Mouse (Mus musculus): ENCODE data around the gene Irgq. TPM values are rescaled to one million over a fixed set of nuclear protein-coding genes. Genes with fewer than 3 reads are reported as not detected.
"Not testable (repeated sequence)": the region's sequence is repeated elsewhere in the genome, so short reads cannot be mapped to it uniquely, and the experiment has no call there.

The Irgq gene
- 21.5 and 27.0 TPM in 2 replicates for polyA plus RNA-seq (2014; fragmentation: Nextera tagmentation; extraction: Ambion mirVana)

- Histone ChIP-seq H3K27ac (ENCODE audit: low read depth, low read length) (peak within 1 kb of the TSS; percentile 90), H3K4me1 (ENCODE audit: control insufficient read depth, insufficient read depth, low read length) (peaks cover 33% of the 10 kb centered on the region), H3K9ac (replicated peaks; ENCODE audit: low read depth, low read length) (peak within 1 kb of the TSS; percentile 96), H3K36me3 (ENCODE audit: control insufficient read depth, insufficient read depth, low read length) (peaks cover 9% of the 10 kb centered on the region), H3K9me3 (ENCODE audit: control insufficient read depth, low read length) (no peaks in the 10 kb centered on the region), H3K4me3 (ENCODE audit: low read depth, low read length) (peak within 1 kb of the TSS; percentile 72), H3K4me2 (ENCODE audit: low read depth, low read length) (peak within 1 kb of the TSS; percentile 96), H3K27me3 (ENCODE audit: control insufficient read depth, insufficient read depth, low read length) (no peaks in the 10 kb centered on the region)
- WGBS = under 1% methylated on average over 44 of the region's 44 CpGs
- peak; percentile 95 for ATAC-seq (ENCODE audit: low read depth)
Observed at GRCm38 (mm10) chr7:24530062-24530931, at the start of gene Irgq. TSS of gene Irgq (plus strand) at chr7:24530689.

- Histone ChIP-seq H3K9me3 (ENCODE audit: control insufficient read depth, low read length) (no peaks in the 10 kb centered on the region), H3K4me1 (ENCODE audit: control insufficient read depth, insufficient read depth, low read length) (peaks cover 37% of the 10 kb centered on the region), H3K4me2 (ENCODE audit: low read depth, low read length) (peak overlapping the region; percentile 71), H3K4me3 (ENCODE audit: low read depth, low read length) (peak overlapping the region; percentile 68), H3K27ac (ENCODE audit: low read depth, low read length) (no peak overlapping the region; the same call in 1 of the 2 replicates), H3K27me3 (ENCODE audit: control insufficient read depth, insufficient read depth, low read length) (no peaks in the 10 kb centered on the region; the same call in 1 of the 2 replicates), H3K36me3 (ENCODE audit: control insufficient read depth, insufficient read depth, low read length) (no peaks in the 10 kb centered on the region), H3K9ac (replicated peaks; ENCODE audit: low read depth, low read length) (peak overlapping the region; percentile 92)
- whole genome bisulfite sequencing = 10% methylated on average over 14 of the region's 14 CpGs
- peak; percentile 61 for ATAC-seq (ENCODE audit: low read depth)
Observed at GRCm38 (mm10) chr7:24480986-24481473, 49.5 kb upstream of the Irgq start.

GRCm38 (mm10) chr7:24481474-24482207, 48.8 kb upstream of the Irgq start, which contains the start of gene Cadm4:
TSS of gene Cadm4 (plus strand) at chr7:24482023.
- ATAC-seq (ENCODE audit: low read depth) = peak; percentile 84
- H3K9ac ChIP-seq (replicated peaks; ENCODE audit: low read depth, low read length) = peak within 1 kb of the TSS; percentile 92
- peaks cover 43% of the 10 kb centered on the region for H3K4me1 ChIP-seq (ENCODE audit: control insufficient read depth, insufficient read depth, low read length)
- WGBS = 1% methylated on average over 59 of the region's 83 CpGs
- no peaks in the 10 kb centered on the region; the same call in 1 of the 2 replicates for H3K27me3 ChIP-seq (ENCODE audit: control insufficient read depth, insufficient read depth, low read length)
- no peaks in the 10 kb centered on the region for H3K36me3 ChIP-seq (ENCODE audit: control insufficient read depth, insufficient read depth, low read length)
- no peaks in the 10 kb centered on the region for H3K9me3 ChIP-seq (ENCODE audit: control insufficient read depth, low read length)
- peak within 1 kb of the TSS; percentile 68 for H3K4me3 ChIP-seq (ENCODE audit: low read depth, low read length)
- H3K4me2 ChIP-seq (ENCODE audit: low read depth, low read length) = peak within 1 kb of the TSS; percentile 71
- H3K27ac ChIP-seq (ENCODE audit: low read depth, low read length) = peak within 1 kb of the TSS; percentile 88

- H3K9me3 ChIP-seq (ENCODE audit: control insufficient read depth, low read length) = no peaks in the 10 kb centered on the region
- peaks cover 49% of the 10 kb centered on the region for H3K4me1 ChIP-seq (ENCODE audit: control insufficient read depth, insufficient read depth, low read length)
- no peaks in the 10 kb centered on the region; the same call in 1 of the 2 replicates for H3K27me3 ChIP-seq (ENCODE audit: control insufficient read depth, insufficient read depth, low read length)
- peak overlapping the region; percentile 88 for H3K27ac ChIP-seq (ENCODE audit: low read depth, low read length)
- peak; percentile 4 for ATAC-seq (ENCODE audit: low read depth)
- H3K4me3 ChIP-seq (ENCODE audit: low read depth, low read length) = peak overlapping the region; percentile 68
- H3K9ac ChIP-seq (replicated peaks; ENCODE audit: low read depth, low read length) = peak overlapping the region; percentile 92
- peak overlapping the region; percentile 71 for H3K4me2 ChIP-seq (ENCODE audit: low read depth, low read length)
- WGBS = under 1% methylated on average over 14 of the region's 38 CpGs
- H3K36me3 ChIP-seq (ENCODE audit: control insufficient read depth, insufficient read depth, low read length) = no peaks in the 10 kb centered on the region
Observed at GRCm38 (mm10) chr7:24482208-24483020, 48.1 kb upstream of the Irgq start.

GRCm38 (mm10) chr7:24483291-24483690, 47.2 kb upstream of the Irgq start:
- Histone ChIP-seq H3K4me1 (ENCODE audit: control insufficient read depth, insufficient read depth, low read length) (peaks cover 55% of the 10 kb centered on the region), H3K4me2 (ENCODE audit: low read depth, low read length) (peak overlapping the region; percentile 71), H3K9ac (replicated peaks; ENCODE audit: low read depth, low read length) (peak overlapping the region; percentile 92), H3K4me3 (ENCODE audit: low read depth, low read length) (peak overlapping the region; percentile 68)
- not testable (repeated sequence) for ATAC-seq (ENCODE audit: low read depth); H3K27ac ChIP-seq (ENCODE audit: low read depth, low read length); H3K36me3 ChIP-seq (ENCODE audit: control insufficient read depth, insufficient read depth, low read length); H3K27me3 ChIP-seq (ENCODE audit: control insufficient read depth, insufficient read depth, low read length); H3K9me3 ChIP-seq (ENCODE audit: control insufficient read depth, low read length)
- WGBS = 52% methylated on average over 6 of the region's 6 CpGs

GRCm38 (mm10) chr7:24485481-24485880, 45.0 kb upstream of the Irgq start:
- no peak for ATAC-seq (ENCODE audit: low read depth)
- H3K36me3 ChIP-seq (ENCODE audit: control insufficient read depth, insufficient read depth, low read length) = no peaks in the 10 kb centered on the region
- H3K27me3 ChIP-seq (ENCODE audit: control insufficient read depth, insufficient read depth, low read length) = no peaks in the 10 kb centered on the region; the same call in 1 of the 2 replicates
- H3K27ac ChIP-seq (ENCODE audit: low read depth, low read length) = peak overlapping the region; percentile 46; the same call in 1 of the 2 replicates
- H3K4me1 ChIP-seq (ENCODE audit: control insufficient read depth, insufficient read depth, low read length) = peaks cover 48% of the 10 kb centered on the region
- no peaks in the 10 kb centered on the region for H3K9me3 ChIP-seq (ENCODE audit: control insufficient read depth, low read length)
- H3K9ac ChIP-seq (replicated peaks; ENCODE audit: low read depth, low read length) = no peak overlapping the region
- 72% methylated on average over 9 of the region's 9 CpGs for WGBS
- peak overlapping the region; percentile 19; the same call in 1 of the 2 replicates for H3K4me3 ChIP-seq (ENCODE audit: low read depth, low read length)
- H3K4me2 ChIP-seq (ENCODE audit: low read depth, low read length) = peak overlapping the region; percentile 37

- peak; percentile 33; the same call in 1 of the 2 replicates for ATAC-seq (ENCODE audit: low read depth)
Observed at GRCm38 (mm10) chr7:24486654-24487130, 43.8 kb upstream of the Irgq start.

GRCm38 (mm10) chr7:24487403-24487802, 43.1 kb upstream of the Irgq start:
- no peak overlapping the region for H3K9ac ChIP-seq (replicated peaks; ENCODE audit: low read depth, low read length)
- no peak overlapping the region for H3K4me2 ChIP-seq (ENCODE audit: low read depth, low read length)
- peaks cover 43% of the 10 kb centered on the region for H3K4me1 ChIP-seq (ENCODE audit: control insufficient read depth, insufficient read depth, low read length)
- WGBS = 24% methylated on average over 3 of the region's 3 CpGs
- H3K36me3 ChIP-seq (ENCODE audit: control insufficient read depth, insufficient read depth, low read length) = no peaks in the 10 kb centered on the region
- H3K4me3 ChIP-seq (ENCODE audit: low read depth, low read length) = no peak overlapping the region
- H3K9me3 ChIP-seq (ENCODE audit: control insufficient read depth, low read length) = no peaks in the 10 kb centered on the region
- H3K27me3 ChIP-seq (ENCODE audit: control insufficient read depth, insufficient read depth, low read length) = no peaks in the 10 kb centered on the region
- peak overlapping the region; percentile 46 for H3K27ac ChIP-seq (ENCODE audit: low read depth, low read length)
- no peak for ATAC-seq (ENCODE audit: low read depth)

More at GRCm38 (mm10) chr7:24486654-24487130, 43.8 kb upstream of the Irgq start:
- Histone ChIP-seq H3K9ac (replicated peaks; ENCODE audit: low read depth, low read length) (peak overlapping the region; percentile 21), H3K4me2 (ENCODE audit: low read depth, low read length) (peak overlapping the region; percentile 37), H3K36me3 (ENCODE audit: control insufficient read depth, insufficient read depth, low read length) (no peaks in the 10 kb centered on the region), H3K4me1 (ENCODE audit: control insufficient read depth, insufficient read depth, low read length) (peaks cover 43% of the 10 kb centered on the region), H3K9me3 (ENCODE audit: control insufficient read depth, low read length) (no peaks in the 10 kb centered on the region), H3K27me3 (ENCODE audit: control insufficient read depth, insufficient read depth, low read length) (no peaks in the 10 kb centered on the region; the same call in 1 of the 2 replicates), H3K4me3 (ENCODE audit: low read depth, low read length) (peak overlapping the region; percentile 19), H3K27ac (ENCODE audit: low read depth, low read length) (peak overlapping the region; percentile 46)
- WGBS = 31% methylated on average over 9 of the region's 9 CpGs
